Mouse (Mus musculus): ENCODE measurements around the gene Dnajc14. TPM values are rescaled to one million over a fixed set of nuclear protein-coding genes. Genes with fewer than 3 reads are reported as not detected.

Gene Dnajc14
- polyA plus RNA-seq (2017; shearing (Covaris generic)) = 10 to 100 TPM; 54.4 to 68.5 TPM

- no peak for ATAC-seq
Measured at GRCm38 (mm10) chr10:128803771-128804270, at the start of gene Dnajc14. Gene Dnajc14 (plus strand): TSS chr10:128804062.

DNA sequence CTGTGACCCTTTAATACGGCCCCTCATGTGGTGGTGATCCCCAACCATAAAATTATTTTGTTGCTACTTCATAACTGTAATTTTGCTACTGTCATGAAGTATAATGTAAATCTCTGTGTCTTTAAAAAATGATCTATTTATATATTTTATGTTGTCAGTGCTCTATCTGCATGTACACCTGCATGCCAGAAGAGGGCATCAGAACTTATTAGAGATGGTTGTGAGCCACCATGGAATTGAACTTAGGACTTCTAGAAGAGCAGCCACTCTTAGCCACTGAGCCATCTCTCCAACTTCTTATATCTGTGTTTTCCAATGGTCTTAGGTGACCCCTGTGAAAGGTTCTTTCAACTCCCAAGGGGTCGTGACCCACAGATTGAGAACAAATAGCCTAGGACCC is 31.0 kb upstream of the Dnajc14 start:
- no peak for ATAC-seq

- ATAC-seq = no peak
Measured at GRCm38 (mm10) chr10:128773685-128774084, 30.2 kb upstream of the Dnajc14 start.

DNA sequence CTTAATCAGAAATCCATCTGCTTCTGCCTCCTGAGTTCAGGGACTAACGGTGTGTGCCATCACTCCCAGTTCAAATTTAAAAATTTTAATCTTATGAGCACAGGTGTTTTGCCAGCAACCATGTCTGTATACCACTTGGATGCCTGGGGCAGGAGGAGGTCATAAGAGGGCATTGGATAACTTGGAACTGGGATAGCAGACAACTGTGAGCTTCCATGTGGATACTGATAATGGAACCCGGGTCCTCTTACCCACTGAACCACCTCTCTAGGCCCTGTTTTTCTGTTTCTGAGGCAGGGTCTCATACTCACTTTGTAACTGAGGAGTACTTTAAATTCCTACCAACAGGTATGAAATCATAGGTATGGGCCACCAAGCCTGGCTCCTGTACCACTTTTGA is 25.4 kb upstream of the Dnajc14 start:
- no peak for ATAC-seq

- no peak for ATAC-seq
Measured at GRCm38 (mm10) chr10:128779011-128779795, 24.7 kb upstream of the Dnajc14 start.

GRCm38 (mm10) chr10:128780200-128780599 is 23.7 kb upstream of the Dnajc14 start:
- no peak for ATAC-seq

GRCm38 (mm10) chr10:128790398-128791124 is 13.3 kb upstream of the Dnajc14 start, which contains the start of gene Mmp19:
Gene Mmp19 (plus strand): TSS chr10:128790910.
- no peak for ATAC-seq

DNA sequence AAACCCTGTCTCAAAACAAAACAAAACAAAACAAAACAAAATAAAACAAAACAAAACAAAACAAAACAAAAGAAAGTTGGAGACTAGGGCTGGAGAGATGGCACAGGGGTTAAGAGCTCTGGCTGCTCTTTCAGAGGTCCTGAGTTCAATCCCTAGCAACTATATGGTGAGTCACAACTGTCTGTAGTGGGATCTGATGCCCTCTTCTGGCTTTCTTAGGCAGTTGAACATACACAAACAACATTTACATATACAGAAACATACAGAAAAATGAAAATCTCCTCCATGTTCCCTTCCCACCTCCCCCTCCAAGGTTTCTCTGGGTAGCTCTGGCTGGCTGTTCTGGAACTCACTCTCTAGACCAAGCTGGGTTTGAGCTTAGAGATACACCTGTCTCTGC is 11.8 kb upstream of the Dnajc14 start:
- no peak for ATAC-seq

- no peak for ATAC-seq
Measured at GRCm38 (mm10) chr10:128793258-128793657, 10.6 kb upstream of the Dnajc14 start.

GRCm38 (mm10) chr10:128794391-128794790 is 9.5 kb upstream of the Dnajc14 start:
- ATAC-seq = no peak

DNA sequence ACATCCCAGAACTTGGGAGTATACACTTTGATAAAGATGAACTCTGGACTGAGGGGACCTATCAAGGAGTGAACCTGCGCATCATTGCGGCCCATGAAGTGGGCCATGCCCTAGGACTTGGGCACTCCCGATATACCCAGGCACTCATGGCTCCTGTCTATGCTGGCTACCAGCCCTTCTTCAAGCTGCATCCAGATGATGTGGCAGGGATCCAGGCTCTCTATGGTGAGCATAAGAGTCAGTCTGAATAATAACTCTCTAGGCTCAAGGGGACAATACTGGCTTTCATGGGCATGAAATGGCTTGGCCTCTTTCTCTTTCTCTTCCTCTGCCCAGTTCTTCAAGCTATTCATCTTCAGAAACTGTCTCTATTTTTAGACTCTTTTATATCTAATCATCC is 8.3 kb upstream of the Dnajc14 start:
- ATAC-seq = no peak

GRCm38 (mm10) chr10:128798676-128799075 is 5.2 kb upstream of the Dnajc14 start:
- no peak for ATAC-seq

DNA sequence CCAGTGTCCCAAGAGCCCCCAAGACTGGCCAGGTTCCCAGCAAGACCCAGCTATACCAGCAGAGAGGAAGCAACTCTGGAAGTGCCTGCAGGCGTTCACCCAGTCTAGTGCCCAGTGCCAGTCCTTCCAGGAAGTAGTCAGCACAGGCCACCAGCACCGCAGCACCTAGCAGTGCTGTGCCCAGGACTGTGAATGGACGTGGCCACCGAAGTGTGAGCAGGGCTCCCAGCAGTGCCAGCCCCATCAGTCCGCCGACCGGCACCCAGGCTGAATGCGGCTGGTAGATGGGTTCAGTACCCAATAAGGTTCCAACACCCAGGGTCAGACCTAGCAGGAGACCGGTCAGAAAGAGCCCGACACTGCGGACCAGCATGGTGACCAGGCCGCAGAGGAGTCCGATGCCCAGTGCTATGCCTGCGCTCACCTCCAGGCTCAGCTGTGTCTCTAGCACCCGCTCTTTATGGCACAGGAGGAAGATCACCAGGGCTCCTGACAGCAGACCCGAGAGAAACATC is 1.8 kb upstream of the Dnajc14 start:
- ATAC-seq = no peak

- no peak for ATAC-seq
Measured at GRCm38 (mm10) chr10:128802956-128803355, 906 bp upstream of the Dnajc14 start.

DNA sequence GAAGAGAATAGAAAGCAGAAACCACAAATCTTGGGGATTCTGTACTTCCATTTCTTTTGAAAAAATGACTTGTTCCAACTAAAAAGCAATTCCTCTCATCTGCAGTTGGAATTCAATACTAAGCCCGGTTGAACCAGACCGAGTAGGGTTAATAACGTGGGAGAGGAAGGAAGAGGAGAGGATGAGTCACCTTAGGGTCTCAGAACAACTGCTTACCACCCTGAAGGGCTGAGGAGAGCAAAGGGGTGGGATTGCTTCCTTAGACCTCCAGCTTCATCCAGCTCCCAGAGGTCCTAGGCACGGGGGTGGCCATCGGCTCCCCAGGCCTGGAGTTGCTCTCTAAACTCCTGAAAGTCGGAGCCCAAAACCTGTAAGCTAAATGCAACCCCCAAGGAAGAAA is 501 bp upstream of the Dnajc14 start:
- ATAC-seq = no peak

DNA sequence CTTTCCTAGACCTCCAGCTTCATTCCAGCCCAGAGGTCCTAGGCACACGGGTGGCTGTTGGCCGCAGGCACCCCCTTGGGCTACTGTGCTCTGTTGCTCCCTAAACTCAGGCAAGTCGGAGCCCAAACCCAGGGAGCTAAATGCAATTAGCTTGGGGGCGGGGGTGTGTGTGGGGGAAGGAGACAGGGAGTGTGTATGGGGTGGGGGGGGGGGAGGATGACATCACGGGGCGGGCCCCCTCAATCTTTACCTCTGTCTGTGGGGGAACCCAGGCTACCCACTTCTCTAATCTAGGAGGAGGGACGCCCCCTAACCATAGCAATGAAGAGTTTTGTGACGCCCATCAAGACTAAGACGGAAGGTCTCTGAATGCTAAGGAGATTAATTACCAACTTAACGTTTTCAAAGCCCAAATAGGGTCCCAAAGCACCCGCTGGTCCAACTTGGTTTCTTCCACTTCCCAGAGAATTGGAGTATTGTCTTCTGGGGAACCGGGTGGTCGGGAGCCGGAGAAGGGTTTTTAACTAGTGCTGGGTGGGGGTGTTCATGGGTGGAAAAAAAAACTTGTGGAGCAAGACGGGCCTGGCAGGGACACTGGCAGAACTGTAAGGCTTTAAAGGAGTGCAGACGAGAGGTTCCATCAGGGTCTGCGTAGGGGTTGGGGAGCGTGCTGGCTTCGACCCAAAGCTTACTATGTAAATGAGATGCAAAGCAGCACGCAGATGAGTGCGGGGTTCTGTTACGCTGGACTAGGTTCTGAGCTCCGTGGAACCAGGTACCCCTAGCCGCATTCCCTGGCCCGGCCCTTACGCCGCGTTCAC is 619 bp downstream of the Dnajc14 start, which contains the start of gene Tmem198b:
Gene Tmem198b (minus strand): TSS at position 100 of the 821 bp plus-strand sequence.
- ATAC-seq = peak; percentile 30

DNA sequence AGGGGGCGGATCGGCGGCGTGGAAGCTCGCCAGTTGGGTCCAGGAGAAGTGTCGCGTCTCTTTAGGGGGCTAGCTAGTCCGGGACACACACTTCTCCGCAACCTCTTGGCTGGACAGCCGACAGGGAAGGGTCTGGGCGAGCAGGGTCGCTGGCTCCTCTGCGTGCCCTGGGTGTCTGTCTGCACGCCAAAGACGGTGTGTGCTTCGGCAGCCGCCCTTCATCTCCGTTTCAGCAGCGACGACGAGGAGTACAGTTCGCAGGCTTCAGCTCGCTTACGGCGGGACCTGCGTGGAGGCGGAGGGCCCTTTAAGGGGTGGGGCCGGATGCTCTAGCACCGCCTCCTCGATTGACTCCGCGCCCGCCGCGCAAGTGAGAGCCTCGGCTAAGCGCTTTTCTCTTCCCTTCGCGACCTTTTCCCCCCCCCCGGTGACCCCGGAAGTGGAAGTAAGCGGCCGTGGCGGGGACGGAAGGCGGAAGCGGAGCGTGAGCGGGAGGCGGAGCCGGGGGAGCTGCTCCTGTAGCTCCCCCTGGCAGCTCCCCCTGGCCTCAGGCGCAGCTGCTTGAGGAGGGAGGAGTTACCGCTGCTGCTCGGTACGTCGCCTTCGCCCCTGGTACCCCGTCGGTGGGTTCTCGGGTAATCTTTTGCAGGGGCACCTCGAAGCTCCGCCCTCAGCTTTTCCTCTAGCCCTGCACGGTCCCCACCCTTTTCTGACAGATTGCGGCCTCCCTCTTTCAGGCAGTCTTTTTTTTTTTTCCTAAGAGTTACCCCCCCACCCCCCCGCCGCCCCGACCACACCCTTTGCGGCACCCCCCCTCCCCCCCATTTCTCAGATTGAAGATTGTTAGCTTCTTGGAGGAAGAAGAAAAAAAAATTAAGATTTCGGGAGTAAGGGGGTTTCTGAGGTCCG is 1.5 kb downstream of the Dnajc14 start:
- ATAC-seq = peak; percentile 93

DNA sequence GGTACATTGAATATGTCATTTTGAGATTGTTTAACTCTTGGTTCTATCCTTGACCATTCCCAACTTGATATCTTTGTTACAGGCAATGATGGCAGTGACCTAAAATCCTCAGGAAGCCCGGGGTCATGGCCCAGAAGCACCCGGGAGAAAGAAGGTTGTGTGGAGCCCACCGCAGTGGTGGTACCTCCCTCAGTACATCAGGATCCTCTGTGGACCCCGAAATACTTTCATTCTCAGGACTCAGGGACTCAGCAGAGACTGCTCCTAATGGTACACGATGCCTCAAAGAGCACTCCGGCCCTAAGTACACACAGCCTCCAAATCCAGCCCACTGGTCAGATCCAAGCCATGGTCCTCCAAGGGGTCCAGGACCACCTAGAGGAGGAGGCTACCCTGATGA is 2.2 kb downstream of the Dnajc14 start:
- ATAC-seq = no peak

DNA sequence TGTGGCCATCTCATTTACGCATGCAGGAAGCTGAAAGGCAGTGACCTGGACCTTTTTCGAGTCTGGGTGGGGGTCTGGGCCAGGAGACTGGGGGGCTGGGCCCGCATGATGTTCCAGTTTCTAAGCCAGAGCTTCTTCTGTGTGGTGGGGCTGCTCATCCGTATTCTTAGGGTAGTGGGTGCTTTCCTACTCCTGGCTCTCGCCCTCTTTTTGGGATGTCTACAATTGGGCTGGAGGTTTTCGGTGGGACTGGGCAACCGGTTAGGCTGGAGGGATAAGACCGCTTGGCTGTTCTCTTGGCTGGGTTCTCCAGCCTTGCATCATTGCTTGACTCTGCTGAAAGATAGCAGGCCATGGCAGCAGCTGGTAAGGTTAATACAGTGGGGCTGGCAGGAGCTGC is 3.2 kb downstream of the Dnajc14 start:
- no peak for ATAC-seq

GRCm38 (mm10) chr10:128817033-128817432 is 13.2 kb downstream of the Dnajc14 start, which contains the start of gene Sarnp:
Gene Sarnp (plus strand): TSS chr10:128817333.
- no peak for ATAC-seq

DNA sequence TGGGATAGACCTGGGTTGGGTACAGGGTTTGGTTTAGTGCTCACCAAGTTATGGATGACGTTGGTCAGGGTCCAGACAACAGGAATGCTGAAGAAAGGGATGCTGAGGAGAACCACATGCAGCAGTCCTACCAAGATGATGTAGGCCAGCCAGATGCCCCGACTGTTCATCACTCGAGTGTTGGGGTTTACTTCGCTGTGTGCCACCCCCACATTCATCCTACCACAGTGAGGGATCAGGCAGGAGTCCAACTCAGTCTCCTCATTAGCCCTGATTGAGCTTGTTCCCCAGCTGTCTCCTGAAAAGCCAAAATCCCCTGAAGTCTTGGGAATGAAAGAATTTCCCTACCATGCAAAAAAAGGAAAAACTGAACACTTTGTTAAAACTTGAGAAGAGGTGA is 16.4 kb downstream of the Dnajc14 start:
- ATAC-seq = no peak
